Mouse (Mus musculus) lung, postnatal 0 days (tissue): ENCODE measurements at regions not wholly inside any gene's neighbourhood (a gene's known extent, or its start where the extent isn't known, plus 50 kb on each side); places are given as distances from the start of the nearest gene placed in this dataset.

Experiments
- ATAC-seq: fragments of 200-750 bp; cut with Nextera tagmentation; 2 replicates; pipeline ENCODE4 v1.8.0; 2017; ENCODE audit warnings: moderate library complexity
- DNase-seq: peaks from one replicate; pipeline ENCODE4 v3.0.0-alpha.2; 2016; ENCODE audit warnings: low spot score
- H3K27ac ChIP-seq: fragments of 300-500 bp; sonication (generic); 2 replicates; pipeline ENCODE4 v1.5.1; 2014; ENCODE audit warnings: antibody characterized with exemption, mild to moderate bottlenecking, low read length, mixed read lengths
- H3K27me3 ChIP-seq: fragments of 300-500 bp; sonication (generic); replicated peaks from 2 replicates; pipeline ENCODE4 v1.6.1; 2014; ENCODE audit warnings: low read length, mixed read lengths; ENCODE audit not compliant: insufficient read depth
- H3K36me3 ChIP-seq: fragments of 300-500 bp; sonication (generic); 2 replicates; pipeline ENCODE4 v1.6.1; 2014; ENCODE audit warnings: low read length, mixed read lengths; ENCODE audit not compliant: insufficient read depth
- H3K4me1 ChIP-seq: fragments of 300-500 bp; sonication (generic); 2 replicates; pipeline ENCODE4 v1.6.1; 2014; ENCODE audit warnings: antibody characterized with exemption, low read depth, low read length, mixed read lengths; ENCODE audit not compliant: insufficient read depth
- H3K4me2 ChIP-seq: fragments of 300-500 bp; sonication (generic); replicated peaks from 2 replicates; pipeline ENCODE4 v1.6.1; 2014; ENCODE audit warnings: low read depth, mild to moderate bottlenecking, low read length, moderate library complexity, mixed read lengths
- H3K4me3 ChIP-seq: fragments of 300-500 bp; sonication (generic); 2 replicates; pipeline ENCODE4 v1.5.1; 2014; ENCODE audit warnings: low read depth, low read length
- H3K9ac ChIP-seq: fragments of 300-500 bp; sonication (generic); replicated peaks from 2 replicates; pipeline ENCODE4 v1.6.1; 2014; ENCODE audit warnings: low read depth, mild to moderate bottlenecking
- H3K9me3 ChIP-seq: fragments of 300-500 bp; sonication (generic); 2 replicates; pipeline ENCODE4 v1.6.1; 2016; ENCODE audit warnings: low read length, mixed read lengths
- CTCF ChIP-seq: IDR thresholded peaks from 2 replicates; pipeline ENCODE4 v1.5.1; 2016; ENCODE audit warnings: antibody characterized with exemption, mild to moderate bottlenecking
- EP300 ChIP-seq: IDR thresholded peaks from 2 replicates; pipeline ENCODE4 v1.6.1; 2016; ENCODE audit warnings: antibody characterized with exemption, mild to moderate bottlenecking, control low read depth
- WGBS: fragments of 180-500 bp; shearing (Covaris S2); extraction: QIAGEN DNeasy Blood & Tissue Kit; methylation state at CpG from one replicate; pipeline ENCODE4 v1.1.7; 2014; 5-methylcytosine and 5-hydroxymethylcytosine counted together

DNA sequence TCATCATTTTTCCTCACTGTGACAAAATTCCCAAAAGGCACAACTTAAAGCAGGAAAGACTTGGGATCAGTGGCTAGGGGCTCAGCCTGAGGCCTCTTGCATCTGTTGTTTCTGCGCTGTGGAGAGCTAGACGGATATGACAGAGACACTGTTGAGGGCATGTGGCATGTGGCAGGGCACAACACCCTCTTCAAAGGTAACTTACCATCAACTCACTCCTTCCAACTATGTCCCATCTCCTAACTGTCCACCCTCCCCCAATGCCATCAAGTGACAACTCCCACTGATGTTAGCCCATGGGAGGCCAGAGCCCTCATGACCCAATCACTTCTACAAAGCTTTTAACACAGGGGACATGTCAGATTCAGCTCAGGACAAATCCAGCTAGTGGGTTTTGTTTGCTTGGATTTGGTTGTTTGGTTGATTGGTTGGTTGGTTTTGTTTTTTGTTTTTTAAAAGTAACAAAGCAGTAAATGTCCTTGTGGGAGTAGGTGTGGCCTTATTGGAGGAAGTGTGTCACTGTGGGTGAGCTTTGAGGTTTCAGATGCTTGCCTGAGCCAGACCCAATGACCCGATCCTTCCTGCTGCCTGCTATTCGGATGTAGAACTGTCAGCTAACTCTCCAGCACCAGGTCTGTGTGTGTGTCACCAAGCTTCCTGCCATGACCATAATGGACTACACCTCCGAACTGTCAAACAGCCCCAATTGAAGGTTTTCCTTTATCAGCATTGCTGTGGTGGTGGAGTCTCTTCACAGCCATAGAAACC is 53.2 kb upstream of the Lef1 start:
- ATAC-seq: no peak
- Histone ChIP-seq H3K9ac (no peak overlapping the region), H3K4me3 (no peak overlapping the region), H3K36me3 (no peaks in the 10 kb centered on the region), H3K4me1 (no peaks in the 10 kb centered on the region), H3K27me3 (no peaks in the 10 kb centered on the region), H3K27ac (no peak overlapping the region), H3K4me2 (no peak overlapping the region), H3K9me3 (no peaks in the 10 kb centered on the region)
- WGBS: 78% methylated on average over 5 of the region's 5 CpGs
- no peak for DNase-seq
- TF ChIP-seq CTCF (no peak), EP300 (no peak)

DNA sequence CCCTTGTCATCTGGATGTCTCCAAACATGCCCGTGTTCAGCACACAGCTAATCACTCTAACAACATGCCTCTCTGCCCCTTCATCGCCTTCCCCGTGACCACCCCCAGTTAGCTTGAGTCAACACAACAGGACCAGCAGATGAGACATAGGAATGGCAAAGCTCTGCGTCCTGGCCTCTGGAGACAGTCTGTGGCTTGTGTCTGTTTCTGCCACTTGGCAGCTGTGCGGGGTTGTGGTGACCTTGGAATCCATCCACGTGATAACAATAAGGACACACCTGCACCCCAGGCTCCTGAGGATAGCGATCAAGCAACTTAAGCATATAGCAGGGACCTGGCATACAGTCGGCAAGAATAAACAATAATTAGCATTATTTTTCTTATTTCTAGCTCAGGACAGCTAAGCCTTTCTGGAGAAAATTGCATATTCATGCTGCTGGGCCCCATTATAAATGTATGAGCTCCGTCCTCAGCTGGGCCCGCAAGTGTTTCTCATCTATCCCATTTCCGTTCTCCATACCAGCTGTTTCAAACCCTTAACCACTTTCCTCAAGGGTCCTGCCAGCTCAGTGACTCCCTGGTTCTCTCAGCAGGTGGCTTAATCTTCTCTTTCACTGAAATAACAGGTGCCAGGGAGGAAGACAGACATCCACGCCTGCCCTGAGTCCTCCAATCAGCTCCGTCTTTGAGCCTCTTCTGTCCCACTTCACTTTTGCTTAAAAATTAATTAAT is 55.9 kb upstream of the Lef1 start:
- no peaks in the 10 kb centered on the region for H3K9me3 ChIP-seq
- H3K27me3 ChIP-seq: no peaks in the 10 kb centered on the region
- ATAC-seq (no peak), DNase-seq (no peak)
- H3K9ac ChIP-seq: no peak overlapping the region
- TF ChIP-seq CTCF (no peak), EP300 (no peak)
- no peaks in the 10 kb centered on the region for H3K4me1 ChIP-seq
- no peak overlapping the region for H3K4me3 ChIP-seq
- WGBS: 81% methylated on average over 13 of the region's 13 CpGs
- no peak overlapping the region for H3K4me2 ChIP-seq
- H3K36me3 ChIP-seq: no peaks in the 10 kb centered on the region
- no peak overlapping the region for H3K27ac ChIP-seq

DNA sequence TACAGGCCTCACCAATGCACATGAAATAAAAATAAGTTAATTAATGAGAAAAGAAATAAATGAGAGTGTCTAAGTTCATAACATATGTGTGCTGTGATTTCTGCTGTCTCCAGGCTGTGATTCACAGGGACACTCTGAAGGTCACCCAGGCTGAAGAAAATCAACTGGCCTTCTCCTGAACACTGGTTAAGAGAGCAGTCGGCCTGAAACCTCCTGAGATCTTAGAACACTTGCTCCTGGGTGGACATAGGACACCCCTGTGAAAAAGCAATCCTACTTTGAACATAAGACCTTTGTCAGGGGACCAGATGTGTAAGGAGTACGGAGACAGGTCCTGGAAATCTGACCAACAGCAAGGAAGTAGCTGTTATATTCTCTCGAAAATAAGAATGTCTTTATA is 62.6 kb upstream of the Lef1 start:
- no peak for DNase-seq
- no peaks in the 10 kb centered on the region for H3K4me1 ChIP-seq
- H3K27ac ChIP-seq: no peak overlapping the region
- no peaks in the 10 kb centered on the region for H3K9me3 ChIP-seq
- WGBS: 67% methylated on average over 3 of the region's 3 CpGs
- H3K4me2 ChIP-seq: no peak overlapping the region
- no peak overlapping the region for H3K9ac ChIP-seq
- no peaks in the 10 kb centered on the region for H3K36me3 ChIP-seq
- no peak overlapping the region for H3K4me3 ChIP-seq
- TF ChIP-seq CTCF (no peak), EP300 (no peak)
- no peak for ATAC-seq
- H3K27me3 ChIP-seq: no peaks in the 10 kb centered on the region

DNA sequence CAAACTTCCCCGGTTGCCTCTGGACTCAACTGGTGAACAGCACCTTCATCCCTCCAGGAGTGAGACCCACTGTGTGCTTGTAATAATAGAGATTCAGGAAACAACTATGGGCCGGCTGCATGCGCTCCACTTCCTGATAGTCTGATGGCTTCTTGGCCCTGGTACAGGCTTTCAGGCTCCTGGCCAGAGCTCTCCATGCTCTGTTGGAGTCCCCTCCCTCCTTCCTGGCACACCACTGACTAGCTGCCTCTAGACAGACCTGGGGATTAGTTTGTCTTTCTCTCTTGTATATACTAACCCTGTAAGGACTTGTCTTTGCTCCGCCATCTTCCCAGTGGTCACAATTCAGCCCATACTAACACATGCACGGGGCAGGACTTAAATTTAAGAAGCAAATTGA is 63.9 kb upstream of the Lef1 start:
- Histone ChIP-seq H3K9ac (no peak overlapping the region), H3K9me3 (no peaks in the 10 kb centered on the region), H3K36me3 (no peaks in the 10 kb centered on the region), H3K27ac (no peak overlapping the region), H3K4me1 (no peaks in the 10 kb centered on the region), H3K4me2 (no peak overlapping the region), H3K4me3 (no peak overlapping the region), H3K27me3 (no peaks in the 10 kb centered on the region)
- whole genome bisulfite sequencing: 66% methylated on average over 5 of the region's 5 CpGs
- TF ChIP-seq EP300 (no peak), CTCF (no peak)
- DNase-seq (no peak), ATAC-seq (no peak)

DNA sequence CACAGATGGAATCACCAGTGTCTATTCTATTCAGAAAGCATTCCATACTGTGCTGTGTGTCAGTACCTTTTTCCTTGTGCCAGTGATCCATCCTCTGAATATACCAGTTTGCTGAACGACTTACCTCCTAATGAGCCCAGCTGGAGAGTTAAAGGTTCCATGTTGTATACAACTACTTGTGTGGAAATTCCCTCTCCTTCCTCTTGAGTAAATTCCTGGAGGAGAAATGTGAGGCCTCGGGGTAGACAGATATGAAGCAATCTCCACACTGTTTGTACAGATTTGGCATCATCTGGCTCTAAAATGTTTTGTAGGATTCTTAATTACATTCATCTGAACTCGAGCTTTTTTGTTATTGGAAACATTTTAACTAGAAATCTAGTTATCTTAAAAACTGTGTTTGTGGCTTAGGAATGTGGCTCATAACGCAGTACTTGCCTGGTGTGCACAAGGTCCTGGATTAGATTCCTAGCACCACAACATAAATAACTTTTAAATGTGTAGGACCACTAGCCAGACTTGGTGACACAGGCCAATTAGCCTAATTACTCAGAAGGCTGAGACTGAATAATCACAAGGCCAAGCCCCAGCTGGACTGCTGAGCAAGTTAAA is 70.0 kb upstream of the Lef1 start:
- TF ChIP-seq CTCF (no peak), EP300 (no peak)
- no peak for ATAC-seq
- Histone ChIP-seq H3K36me3 (no peaks in the 10 kb centered on the region), H3K27ac (no peak overlapping the region), H3K4me2 (no peak overlapping the region), H3K9ac (no peak overlapping the region), H3K27me3 (no peaks in the 10 kb centered on the region), H3K9me3 (no peaks in the 10 kb centered on the region), H3K4me3 (no peak overlapping the region), H3K4me1 (no peaks in the 10 kb centered on the region)
- peak; percentile 68 for DNase-seq
- WGBS: 38% methylated on average over 4 of the region's 4 CpGs

DNA sequence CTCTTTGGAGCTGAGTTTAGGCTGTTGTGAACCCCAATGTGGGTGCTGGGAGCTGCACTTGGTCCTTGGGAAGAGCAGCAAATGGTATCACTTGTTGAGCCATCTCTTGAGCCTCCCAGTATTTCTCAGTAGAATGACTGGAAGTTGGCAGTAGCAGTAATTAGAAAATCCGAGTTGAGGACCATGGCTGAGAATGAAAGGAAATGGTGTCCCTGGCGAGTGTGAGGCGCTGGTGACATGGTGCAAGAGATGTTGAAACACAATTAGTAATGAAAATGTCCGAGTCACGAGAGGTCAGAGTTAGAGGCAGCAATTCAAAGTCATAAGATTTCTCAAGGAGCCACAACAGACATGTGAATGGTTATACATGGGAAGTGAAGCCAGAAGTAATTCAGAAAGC is 73.2 kb upstream of the Lef1 start:
- ATAC-seq (no peak; the same call in 1 of the 2 replicates), DNase-seq (peak; percentile 69)
- H3K36me3 ChIP-seq: no peaks in the 10 kb centered on the region
- no peak overlapping the region for H3K4me3 ChIP-seq
- no peak overlapping the region for H3K9ac ChIP-seq
- no peaks in the 10 kb centered on the region for H3K4me1 ChIP-seq
- WGBS: 63% methylated on average over 5 of the region's 5 CpGs
- TF ChIP-seq CTCF (no peak), EP300 (no peak)
- H3K27ac ChIP-seq: no peak overlapping the region
- no peaks in the 10 kb centered on the region for H3K27me3 ChIP-seq
- no peaks in the 10 kb centered on the region for H3K9me3 ChIP-seq
- H3K4me2 ChIP-seq: no peak overlapping the region
